Mouse (Mus musculus): ENCODE data around the gene Psip1. TPM values are rescaled to one million over a fixed set of nuclear protein-coding genes. Genes with fewer than 3 reads are reported as not detected.
"Not testable (repeated sequence)": the region's sequence is repeated elsewhere in the genome, so short reads cannot be mapped to it uniquely, and the experiment has no call there.

Psip1 gene
- polyA plus RNA-seq, 1 experiment, result 97.4 TPM

- H3K4me3 ChIP-seq (ENCODE audit: control insufficient read depth, low read depth, low read length), result peak overlapping the region; percentile 100
- no peaks in the 10 kb centered on the region for H3K36me3 ChIP-seq (ENCODE audit: control insufficient read depth, insufficient read depth, low read length)
- peaks cover 6% of the 10 kb centered on the region for H3K4me1 ChIP-seq (ENCODE audit: control insufficient read depth, insufficient read depth, low read length)
- H3K27me3 ChIP-seq (ENCODE audit: control insufficient read depth, insufficient read depth, low read length), result no peaks in the 10 kb centered on the region
- TF ChIP-seq CTCF (IDR thresholded peaks at IDR 0.05; ENCODE audit: control insufficient read depth, insufficient read depth, insufficient replicate concordance, low read depth, low read length), result no peak
- no peak for TF ChIP-seq POLR2A (IDR thresholded peaks at IDR 0.05; ENCODE audit: control insufficient read depth, low read depth, low read length)
- peak overlapping the region; percentile 99 for H3K27ac ChIP-seq (ENCODE audit: control insufficient read depth, insufficient read depth, low read depth, low read length)
Measured at GRCm38 (mm10) chr4:83525690-83526055, 39.4 kb upstream of the Psip1 start.

DNA sequence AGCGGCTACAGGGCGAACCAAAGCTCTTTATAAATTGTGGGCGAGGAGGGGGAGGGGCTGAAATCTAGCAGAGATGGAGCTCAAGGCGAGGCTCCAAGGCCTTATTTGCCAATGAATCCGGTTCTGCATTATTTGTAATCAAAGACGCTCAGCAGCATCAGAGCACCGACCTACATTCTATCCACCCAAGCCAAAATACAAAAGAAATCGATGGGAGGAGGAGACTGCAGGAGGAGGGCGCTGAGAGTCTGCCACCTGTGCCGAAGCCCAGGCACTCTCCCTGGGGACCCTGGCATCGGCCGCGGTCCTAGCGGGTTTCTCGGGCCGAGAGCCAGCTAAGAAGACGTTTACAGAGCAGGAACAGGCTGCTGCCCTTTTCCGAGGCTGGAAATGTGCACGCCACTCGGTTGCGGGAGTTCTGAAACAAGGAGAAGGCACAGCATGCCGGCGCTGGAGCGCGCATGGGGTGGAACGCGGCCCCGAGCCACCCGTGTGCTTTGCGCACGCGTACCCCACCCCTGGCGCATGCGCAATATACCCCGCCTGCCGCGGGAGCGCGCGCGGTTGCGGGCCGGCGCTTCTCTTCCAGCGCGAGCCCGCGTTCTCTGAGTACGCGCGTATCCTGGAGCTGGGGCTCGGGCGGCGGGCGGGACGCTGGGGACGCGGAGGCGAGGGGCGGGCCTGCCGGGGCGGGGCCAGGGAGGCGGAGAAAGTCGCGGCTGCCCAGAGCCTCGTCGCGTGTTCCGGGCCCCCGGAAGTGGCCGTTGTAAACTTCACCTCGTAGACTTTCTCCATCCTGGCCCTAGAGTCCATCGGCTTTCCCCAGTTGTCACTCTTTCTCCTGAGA is 38.8 kb upstream of the Psip1 start, which contains the start of gene Ccdc171:
Ccdc171 (plus strand) TSS at position 703 of the 847 bp plus-strand sequence.
- no peaks in the 10 kb centered on the region for H3K36me3 ChIP-seq (ENCODE audit: control insufficient read depth, insufficient read depth, low read length)
- peaks cover 6% of the 10 kb centered on the region for H3K4me1 ChIP-seq (ENCODE audit: control insufficient read depth, insufficient read depth, low read length)
- peak within 1 kb of the TSS; percentile 100 for H3K4me3 ChIP-seq (ENCODE audit: control insufficient read depth, low read depth, low read length)
- H3K27me3 ChIP-seq (ENCODE audit: control insufficient read depth, insufficient read depth, low read length), result no peaks in the 10 kb centered on the region
- peak within 1 kb of the TSS; percentile 99 for H3K27ac ChIP-seq (ENCODE audit: control insufficient read depth, insufficient read depth, low read depth, low read length)
- TF ChIP-seq CTCF (IDR thresholded peaks at IDR 0.05; ENCODE audit: control insufficient read depth, insufficient read depth, insufficient replicate concordance, low read depth, low read length), result no peak
- peak; percentile 87 for TF ChIP-seq POLR2A (IDR thresholded peaks at IDR 0.05; ENCODE audit: control insufficient read depth, low read depth, low read length)

DNA sequence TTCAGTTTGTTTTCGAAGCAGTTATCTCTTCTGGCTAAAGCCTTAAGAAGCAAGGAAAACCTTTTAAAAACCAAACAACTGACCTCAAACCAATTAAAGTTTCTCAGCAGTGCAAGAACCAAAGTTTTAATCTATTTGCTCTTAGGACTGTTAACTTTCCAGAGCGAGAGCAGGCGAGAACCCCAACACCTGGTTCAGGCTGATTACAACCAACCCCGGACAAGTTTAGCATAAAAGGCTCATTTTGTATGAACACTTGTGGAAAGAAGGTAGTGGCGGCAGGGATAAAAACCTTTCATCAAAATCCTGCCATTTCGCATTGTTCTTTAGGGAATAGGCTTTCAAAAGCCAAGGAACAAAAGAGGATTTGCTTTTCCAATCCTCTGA is 38.2 kb upstream of the Psip1 start:
- no peaks in the 10 kb centered on the region for H3K27me3 ChIP-seq (ENCODE audit: control insufficient read depth, insufficient read depth, low read length)
- H3K4me3 ChIP-seq (ENCODE audit: control insufficient read depth, low read depth, low read length), result peak overlapping the region; percentile 100
- no peaks in the 10 kb centered on the region for H3K36me3 ChIP-seq (ENCODE audit: control insufficient read depth, insufficient read depth, low read length)
- H3K4me1 ChIP-seq (ENCODE audit: control insufficient read depth, insufficient read depth, low read length), result peaks cover 6% of the 10 kb centered on the region
- no peak for TF ChIP-seq POLR2A (IDR thresholded peaks at IDR 0.05; ENCODE audit: control insufficient read depth, low read depth, low read length)
- no peak for TF ChIP-seq CTCF (IDR thresholded peaks at IDR 0.05; ENCODE audit: control insufficient read depth, insufficient read depth, insufficient replicate concordance, low read depth, low read length)
- peak overlapping the region; percentile 89 for H3K27ac ChIP-seq (ENCODE audit: control insufficient read depth, insufficient read depth, low read depth, low read length)

GRCm38 (mm10) chr4:83522066-83522465 is 35.8 kb upstream of the Psip1 start:
- Histone ChIP-seq H3K27me3 (ENCODE audit: control insufficient read depth, insufficient read depth, low read length) (no peaks in the 10 kb centered on the region), H3K36me3 (ENCODE audit: control insufficient read depth, insufficient read depth, low read length) (no peaks in the 10 kb centered on the region), H3K4me3 (ENCODE audit: control insufficient read depth, low read depth, low read length) (no peak overlapping the region), H3K27ac (ENCODE audit: control insufficient read depth, insufficient read depth, low read depth, low read length) (no peak overlapping the region), H3K4me1 (ENCODE audit: control insufficient read depth, insufficient read depth, low read length) (peaks cover 6% of the 10 kb centered on the region)
- no peak for TF ChIP-seq POLR2A (IDR thresholded peaks at IDR 0.05; ENCODE audit: control insufficient read depth, low read depth, low read length)
- TF ChIP-seq CTCF (IDR thresholded peaks at IDR 0.05; ENCODE audit: control insufficient read depth, insufficient read depth, insufficient replicate concordance, low read depth, low read length), result no peak

DNA sequence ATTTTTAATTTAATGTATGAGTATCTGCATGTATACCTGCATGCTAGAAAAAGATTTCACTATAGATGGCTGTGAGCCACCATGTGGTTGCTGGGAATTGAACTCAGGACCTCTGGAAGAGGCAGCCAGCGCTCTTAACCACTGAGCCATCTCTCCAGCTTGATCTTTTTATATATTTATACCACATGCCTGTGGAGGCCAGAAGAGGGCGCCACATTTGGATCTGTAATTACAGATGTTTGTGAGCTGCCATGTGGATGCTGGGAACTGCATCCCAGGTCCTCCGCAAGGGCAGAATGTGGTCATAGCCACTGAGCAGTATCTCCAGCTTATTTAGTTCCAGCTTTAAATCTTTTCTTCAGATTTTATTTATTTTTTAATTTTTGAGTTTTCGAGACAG is 34.0 kb upstream of the Psip1 start:
- TF ChIP-seq CTCF (IDR thresholded peaks at IDR 0.05; ENCODE audit: control insufficient read depth, insufficient read depth, insufficient replicate concordance, low read depth, low read length) (no peak), POLR2A (IDR thresholded peaks at IDR 0.05; ENCODE audit: control insufficient read depth, low read depth, low read length) (no peak)
- peaks cover 4% of the 10 kb centered on the region for H3K4me1 ChIP-seq (ENCODE audit: control insufficient read depth, insufficient read depth, low read length)
- H3K4me3 ChIP-seq (ENCODE audit: control insufficient read depth, low read depth, low read length), result no peak overlapping the region
- no peaks in the 10 kb centered on the region for H3K36me3 ChIP-seq (ENCODE audit: control insufficient read depth, insufficient read depth, low read length)
- no peaks in the 10 kb centered on the region for H3K27me3 ChIP-seq (ENCODE audit: control insufficient read depth, insufficient read depth, low read length)
- H3K27ac ChIP-seq (ENCODE audit: control insufficient read depth, insufficient read depth, low read depth, low read length), result no peak overlapping the region

- Histone ChIP-seq H3K36me3 (ENCODE audit: control insufficient read depth, insufficient read depth, low read length) (no peaks in the 10 kb centered on the region), H3K4me3 (ENCODE audit: control insufficient read depth, low read depth, low read length) (no peak overlapping the region), H3K27me3 (ENCODE audit: control insufficient read depth, insufficient read depth, low read length) (no peaks in the 10 kb centered on the region), H3K27ac (ENCODE audit: control insufficient read depth, insufficient read depth, low read depth, low read length) (no peak overlapping the region), H3K4me1 (ENCODE audit: control insufficient read depth, insufficient read depth, low read length) (peaks cover 2% of the 10 kb centered on the region)
- TF ChIP-seq CTCF (IDR thresholded peaks at IDR 0.05; ENCODE audit: control insufficient read depth, insufficient read depth, insufficient replicate concordance, low read depth, low read length), result no peak
- no peak for TF ChIP-seq POLR2A (IDR thresholded peaks at IDR 0.05; ENCODE audit: control insufficient read depth, low read depth, low read length)
Measured at GRCm38 (mm10) chr4:83519807-83520206, 33.5 kb upstream of the Psip1 start.

- Histone ChIP-seq H3K4me3 (ENCODE audit: control insufficient read depth, low read depth, low read length) (no peak overlapping the region), H3K27ac (ENCODE audit: control insufficient read depth, insufficient read depth, low read depth, low read length) (no peak overlapping the region)
Measured at GRCm38 (mm10) chr4:83519148-83519547, 32.9 kb upstream of the Psip1 start.

GRCm38 (mm10) chr4:83516144-83516543 is 29.9 kb upstream of the Psip1 start:
- not testable (repeated sequence) for H3K4me1 ChIP-seq (ENCODE audit: control insufficient read depth, insufficient read depth, low read length); H3K4me3 ChIP-seq (ENCODE audit: control insufficient read depth, low read depth, low read length); H3K27me3 ChIP-seq (ENCODE audit: control insufficient read depth, insufficient read depth, low read length); H3K36me3 ChIP-seq (ENCODE audit: control insufficient read depth, insufficient read depth, low read length); H3K27ac ChIP-seq (ENCODE audit: control insufficient read depth, insufficient read depth, low read depth, low read length)

More at GRCm38 (mm10) chr4:83519148-83519547, 32.9 kb upstream of the Psip1 start:
- Histone ChIP-seq H3K4me1 (ENCODE audit: control insufficient read depth, insufficient read depth, low read length) (no peaks in the 10 kb centered on the region), H3K36me3 (ENCODE audit: control insufficient read depth, insufficient read depth, low read length) (no peaks in the 10 kb centered on the region), H3K27me3 (ENCODE audit: control insufficient read depth, insufficient read depth, low read length) (no peaks in the 10 kb centered on the region)
- TF ChIP-seq CTCF (IDR thresholded peaks at IDR 0.05; ENCODE audit: control insufficient read depth, insufficient read depth, insufficient replicate concordance, low read depth, low read length) (no peak), POLR2A (IDR thresholded peaks at IDR 0.05; ENCODE audit: control insufficient read depth, low read depth, low read length) (no peak)

All from testis, adult 2 months (tissue).